Mouse (Mus musculus) left cerebral cortex, postnatal 25 days (tissue): Measurements from ENCODE around the gene Gmnn. TPM values are rescaled to one million over a fixed set of nuclear protein-coding genes. Genes with fewer than 3 reads are reported as not detected.

Source experiments
- DNase-seq, 2 experiments: peaks; one replicate each; pipeline ENCODE4 v3.0.0; 2022; ENCODE audit warnings: low spot score in 2 of 2, mixed read lengths in 1 of 2
- intact Hi-C: fragments of 180-260 bp; cut with DNase I; formaldehyde crosslinking; loops from one replicate; pipeline ENCODE4 v1.15.1; 2025
- total RNA-seq, 2 experiments: library from RNA; stranded (reverse); gene quantifications; 2 replicates each; pipeline ENCODE4 v1.2.3; 2021

The Gmnn gene
- total RNA-seq, result 1 to 10 TPM; 3.4 to 4.6 TPM

- intact Hi-C loops, result no loop called here
These were observed at the start of gene Gmnn for GRCm38 (mm10) chr13:24761403-24762227. Gene Gmnn, minus strand, starts transcription at chr13:24761923.

DNA sequence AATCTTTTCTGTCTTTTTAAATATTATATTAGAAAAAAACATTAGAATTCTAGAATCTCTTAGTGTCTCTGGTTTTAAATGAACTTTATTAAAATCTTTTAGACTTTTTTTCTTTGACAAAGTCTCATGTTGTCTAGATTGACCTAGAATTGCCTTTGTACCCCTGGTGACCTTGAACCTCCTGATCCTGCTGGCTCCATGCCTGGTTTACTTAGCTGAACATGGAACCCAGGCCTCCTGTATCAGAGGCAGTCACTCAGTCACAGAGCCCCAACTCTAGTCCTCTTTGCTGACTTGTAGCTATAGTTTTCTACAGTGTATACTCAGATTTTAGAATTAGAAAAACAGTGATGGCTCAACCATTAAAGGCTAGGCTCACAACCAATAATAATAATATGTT is 44.4 kb upstream of the Gmnn start:
- no peak for DNase-seq
- intact Hi-C loops, result no loop called here

More at GRCm38 (mm10) chr13:24761403-24762227, at the start of gene Gmnn:
- peak; percentile 80 to 81 for DNase-seq

DNA sequence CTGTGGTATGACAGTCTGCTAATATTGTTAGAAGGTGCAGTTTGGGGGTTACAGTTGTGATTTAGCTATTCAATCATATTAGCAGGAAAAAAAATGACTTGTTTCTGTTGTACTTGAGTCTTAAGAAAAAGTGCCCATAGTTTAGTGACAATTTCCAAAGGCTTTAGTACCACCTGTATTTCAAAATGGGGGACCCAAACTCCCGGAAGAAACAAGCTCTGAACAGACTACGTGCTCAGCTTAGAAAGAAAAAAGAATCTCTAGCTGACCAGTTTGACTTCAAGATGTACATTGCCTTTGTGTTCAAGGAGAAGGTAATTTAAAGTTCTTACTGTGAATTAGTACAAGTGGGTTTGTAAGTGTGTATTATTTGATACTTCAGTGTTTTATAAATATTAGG is 41.5 kb upstream of the Gmnn start:
- intact Hi-C loops, result no loop called here
- no peak for DNase-seq

DNA sequence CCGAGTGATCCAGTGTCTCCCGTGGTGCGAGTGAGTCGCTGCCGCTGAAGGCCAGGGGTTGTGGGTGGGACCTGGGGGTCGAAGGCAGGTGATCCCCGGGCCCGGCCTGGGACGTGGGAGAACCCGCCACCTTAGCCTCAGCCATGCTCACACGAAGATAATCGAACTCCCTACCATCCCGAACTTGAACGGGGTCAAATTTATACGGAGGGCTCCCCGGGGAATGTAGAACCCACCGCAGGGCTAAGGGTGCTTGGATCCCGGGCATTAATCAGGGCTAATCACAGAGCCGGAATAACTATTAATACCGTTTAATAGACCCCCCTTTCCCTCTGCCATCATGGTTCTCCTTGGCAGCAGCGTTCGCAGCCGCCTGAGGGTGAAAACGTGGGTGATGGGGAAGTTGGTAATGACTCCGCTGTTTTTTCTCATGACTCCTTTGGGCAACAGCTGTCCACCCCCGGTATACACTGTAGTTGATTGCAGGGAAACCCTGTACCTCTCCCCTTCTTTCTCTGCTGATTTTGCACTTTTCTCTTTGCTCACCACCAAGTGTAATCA is 40.5 kb upstream of the Gmnn start:
- DNase-seq, result peak in 1 of 2 experiments; percentile 26
- intact Hi-C loops, result no loop called here

DNA sequence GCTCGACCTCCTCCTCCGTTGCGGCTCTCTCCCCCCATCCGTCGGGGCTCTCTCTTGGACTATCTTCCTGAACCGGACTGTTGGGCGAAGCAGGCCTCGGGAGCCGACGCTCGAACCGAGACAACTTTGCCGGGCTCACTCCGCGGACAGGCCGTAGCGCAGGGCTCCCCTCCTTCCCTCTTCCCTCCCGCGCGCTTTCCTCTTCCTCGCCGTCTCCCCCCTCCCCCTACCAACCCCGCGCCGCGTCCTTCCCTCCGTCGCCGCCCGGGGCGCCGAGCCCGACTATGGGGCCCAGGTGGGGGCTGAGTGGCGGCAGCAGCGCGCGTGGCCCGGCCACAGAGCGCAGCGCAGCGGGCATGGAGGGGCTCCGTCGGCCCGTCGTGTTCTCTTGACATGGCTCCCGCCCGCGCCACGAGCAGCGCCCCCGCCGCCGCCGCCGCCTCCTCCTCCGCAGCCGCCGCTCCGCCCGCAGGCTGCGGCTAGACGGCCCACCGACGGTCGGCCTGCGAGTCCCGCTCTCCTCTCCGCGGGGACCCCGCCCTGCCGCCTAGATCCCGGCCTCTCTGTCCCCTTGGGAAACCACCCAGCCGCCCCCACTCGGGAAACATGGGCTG is 39.7 kb upstream of the Gmnn start, which contains the start of gene BC005537:
Gene BC005537, plus strand, starts transcription at position 350 of the 614 bp plus-strand sequence.
- intact Hi-C loops, result loop anchor here (1.0 kb wide), 1 partner anchor 30 kb away; the partner anchor contains the start of genes Acot13 and Tdp2
- peak in 1 of 2 experiments; percentile 48 for DNase-seq

GRCm38 (mm10) chr13:24800674-24801307 is 39.1 kb upstream of the Gmnn start:
- intact Hi-C loops, result loop anchor here (1.0 kb wide), 1 partner anchor 31 kb away; the partner anchor contains the start of genes Acot13 and Tdp2
- peak; percentile 94 to 98 for DNase-seq

DNA sequence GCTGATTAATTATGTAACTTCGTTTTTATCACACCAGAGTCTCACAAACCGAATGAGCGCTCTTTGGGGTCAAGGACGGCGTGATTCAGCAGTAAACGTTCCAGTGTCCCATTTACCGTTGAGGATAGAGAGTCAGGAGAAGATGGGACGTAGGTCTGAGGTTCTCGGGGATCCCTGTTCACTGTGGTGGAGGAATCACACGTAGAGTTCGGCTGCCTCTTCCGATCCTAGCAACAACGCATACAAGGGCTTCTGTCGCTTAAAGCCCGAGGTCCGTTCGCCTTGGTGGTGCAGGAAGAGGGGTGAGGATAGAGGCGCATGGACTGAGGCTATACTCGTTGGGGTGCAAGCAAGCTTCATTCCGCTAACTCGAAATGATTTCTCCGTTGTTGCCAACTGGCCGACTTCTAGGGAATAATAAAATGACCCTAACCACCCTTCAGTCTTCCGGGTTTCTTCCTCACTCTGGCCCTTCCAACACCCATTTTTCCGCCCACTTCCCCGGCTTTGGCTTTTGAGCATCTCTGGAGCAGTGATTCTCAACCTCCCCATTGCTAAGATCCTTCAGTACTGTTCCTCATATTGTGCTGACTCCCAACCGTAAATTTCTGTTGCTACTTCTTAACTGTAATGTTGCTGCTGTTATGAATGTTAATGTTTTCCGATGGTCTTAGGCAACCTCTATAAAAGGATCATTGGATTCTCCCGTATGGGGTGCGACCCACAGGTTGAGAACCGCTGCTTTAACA is 38.4 kb upstream of the Gmnn start:
- intact Hi-C loops, result no loop called here

DNA sequence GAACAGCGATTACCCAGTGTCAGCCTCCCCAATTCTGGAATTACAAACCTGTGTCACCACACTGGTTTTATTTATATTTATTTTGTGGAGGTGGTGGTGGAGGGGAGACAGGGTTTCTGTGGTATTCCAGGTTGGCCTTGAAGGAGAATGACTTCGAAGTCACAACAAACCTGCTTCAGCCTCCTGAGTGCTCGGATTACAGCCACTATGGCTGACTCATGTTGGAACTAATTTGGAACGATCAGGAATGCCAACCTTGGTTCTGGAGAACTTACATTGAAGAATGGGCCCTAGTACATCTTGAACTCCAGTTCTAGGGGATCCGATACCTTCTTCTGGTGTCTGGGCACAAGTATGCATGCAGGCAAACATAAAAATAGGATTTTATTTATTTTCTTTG is 37.7 kb upstream of the Gmnn start:
- no peak for DNase-seq
- intact Hi-C loops, result no loop called here

More for the DNA sequence above, 38.4 kb upstream of the Gmnn start:
- DNase-seq, result peak; percentile 47 to 56

- DNase-seq, result no peak
- intact Hi-C loops, result no loop called here
These were observed 37.0 kb upstream of the Gmnn start for GRCm38 (mm10) chr13:24798686-24799085.

- intact Hi-C loops, result no loop called here
- peak in 1 of 2 experiments; percentile 77 for DNase-seq
These were observed 30.8 kb upstream of the Gmnn start for GRCm38 (mm10) chr13:24792411-24793045.

DNA sequence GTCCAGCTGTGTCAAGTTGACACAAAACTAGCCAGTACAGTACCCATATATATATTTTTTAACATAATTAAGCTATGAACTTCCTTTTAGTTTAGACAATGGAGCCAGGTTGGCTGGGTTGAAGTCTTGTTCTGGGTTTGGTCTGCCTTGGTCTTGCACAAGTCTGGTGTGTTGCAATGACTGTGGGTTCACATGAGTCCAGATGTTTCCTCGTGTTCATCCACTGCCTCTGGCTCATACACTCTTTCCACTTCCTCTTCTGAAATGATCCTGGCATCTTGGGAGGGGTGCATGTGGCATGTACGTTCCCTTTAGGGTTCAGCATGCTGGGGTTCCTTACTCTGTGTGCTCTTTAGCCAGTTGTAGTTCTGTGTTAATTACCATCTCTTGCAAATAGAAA is 29.6 kb upstream of the Gmnn start:
- DNase-seq, result no peak
- intact Hi-C loops, result no loop called here

DNA sequence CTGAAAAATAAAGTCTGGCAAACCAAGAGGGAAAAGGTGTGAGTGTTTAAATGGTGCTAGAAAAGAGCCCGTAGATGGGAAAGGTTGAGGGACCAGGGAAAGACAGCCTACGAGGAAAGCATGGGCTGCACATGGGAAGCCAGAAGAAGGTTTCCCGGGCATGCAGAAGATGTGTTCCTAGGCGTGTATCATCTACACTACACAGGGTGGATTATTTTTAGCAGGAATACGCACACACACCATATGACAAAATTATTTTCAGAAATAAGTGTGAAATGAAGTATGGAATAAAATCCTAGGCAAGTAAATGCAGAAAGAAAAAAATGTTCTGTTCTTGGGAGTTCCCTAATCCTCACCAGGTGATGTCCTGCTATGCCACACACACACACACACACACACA is 25.8 kb upstream of the Gmnn start:
- peak in 1 of 2 experiments; percentile 63 for DNase-seq
- intact Hi-C loops, result no loop called here

DNA sequence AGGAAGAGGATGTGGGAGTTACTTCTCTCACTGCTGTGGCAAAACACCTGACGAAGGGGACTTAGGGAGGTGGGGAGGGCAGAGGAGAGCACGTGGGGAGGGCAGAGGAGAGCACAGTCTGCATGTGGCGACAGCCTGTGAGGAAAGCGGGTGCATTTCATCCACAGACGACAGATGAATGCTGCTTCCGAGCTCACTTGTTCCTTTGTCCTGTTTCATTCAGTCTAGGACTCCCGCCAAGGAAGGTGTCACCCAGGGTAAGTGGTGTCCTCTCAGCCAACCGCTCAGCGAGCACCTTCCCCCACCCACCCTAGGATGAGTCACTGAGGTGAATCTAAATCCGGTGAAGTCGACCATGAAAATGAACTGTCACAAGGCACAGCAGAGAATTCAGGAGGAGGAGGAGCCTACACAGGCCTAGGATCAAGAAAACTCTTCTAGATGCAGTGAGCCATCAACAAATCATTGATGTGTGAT is 24.3 kb upstream of the Gmnn start:
- peak in 1 of 2 experiments; percentile 49 for DNase-seq
- intact Hi-C loops, result no loop called here

GRCm38 (mm10) chr13:24781916-24782315 is 20.2 kb upstream of the Gmnn start:
- no peak for DNase-seq
- intact Hi-C loops, result no loop called here

DNA sequence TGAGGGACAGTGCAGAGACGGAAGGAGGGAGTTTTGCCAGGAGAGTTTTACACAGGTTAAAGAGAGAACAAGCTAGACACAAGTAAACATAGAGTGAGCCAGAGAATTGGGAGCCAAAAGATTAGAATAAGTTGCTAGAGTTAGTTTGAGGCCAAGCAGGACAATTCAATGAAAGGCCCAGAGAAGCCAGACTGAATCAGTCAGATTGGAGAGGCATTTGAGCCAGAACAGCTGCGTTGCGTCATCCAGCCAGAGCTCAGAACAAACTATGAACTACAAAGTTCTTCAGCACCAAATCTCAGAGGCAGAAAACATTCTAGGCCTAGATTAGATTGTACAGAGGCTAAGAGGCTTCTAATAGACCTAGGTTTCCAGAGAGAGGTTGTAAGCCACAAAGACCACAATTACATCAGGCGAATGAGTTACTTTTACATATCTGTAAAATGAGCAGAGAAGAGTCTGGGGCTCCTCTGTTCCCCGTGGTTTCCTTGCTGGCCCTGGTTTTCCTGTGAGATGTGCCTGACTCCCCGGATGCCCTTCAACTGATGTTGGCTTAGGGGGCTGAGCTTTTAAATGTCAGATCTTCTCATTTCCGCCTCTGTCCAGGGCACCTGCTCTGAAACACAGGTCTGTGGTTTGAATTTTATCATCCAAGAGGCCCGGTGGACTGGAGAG is 17.1 kb upstream of the Gmnn start:
- intact Hi-C loops, result loop anchor here (5.0 kb wide), 1 partner anchor 297 kb away; no protein-coding TSS in a partner anchor
- no peak for DNase-seq

GRCm38 (mm10) chr13:24778026-24778425 is 16.3 kb upstream of the Gmnn start:
- DNase-seq, result peak in 1 of 2 experiments; percentile 9
- intact Hi-C loops, result loop anchor here (5.0 kb wide), 1 partner anchor 296 kb away; no protein-coding TSS in a partner anchor

GRCm38 (mm10) chr13:24776146-24776844 is 14.6 kb upstream of the Gmnn start:
- peak; percentile 51 to 63 for DNase-seq
- intact Hi-C loops, result loop anchor here (5.0 kb wide), 1 partner anchor 294 kb away; no protein-coding TSS in a partner anchor
